Mouse (Mus musculus) heart, embryonic 10.5 days (tissue): ENCODE data around the gene Ccpg1. TPM values are rescaled to one million over a fixed set of nuclear protein-coding genes. Genes with fewer than 3 reads are reported as not detected.

Experiments
- DNase-seq: peaks from one replicate; pipeline ENCODE4 v3.0.0-alpha.2; 2017; ENCODE audit warnings: low spot score
- H3K27ac ChIP-seq: fragments of 300-500 bp; sonication (generic); 2 replicates; pipeline ENCODE4 v1.5.1; 2016; ENCODE audit warnings: mild to moderate bottlenecking
- H3K27me3 ChIP-seq: fragments of 300-500 bp; sonication (generic); 2 replicates; pipeline ENCODE4 v1.6.1; 2016; ENCODE audit warnings: mild to moderate bottlenecking; ENCODE audit not compliant: poor library complexity, insufficient read depth, severe bottlenecking
- H3K36me3 ChIP-seq: fragments of 300-500 bp; sonication (generic); 2 replicates; pipeline ENCODE4 v1.6.1; 2016; ENCODE audit warnings: mild to moderate bottlenecking, moderate library complexity
- H3K4me1 ChIP-seq: fragments of 300-500 bp; sonication (generic); 2 replicates; pipeline ENCODE4 v1.6.1; 2016; ENCODE audit warnings: mild to moderate bottlenecking
- H3K4me3 ChIP-seq: fragments of 300-500 bp; sonication (generic); 2 replicates; pipeline ENCODE4 v1.5.1; 2016; ENCODE audit warnings: mild to moderate bottlenecking, moderate library complexity
- H3K9me3 ChIP-seq: fragments of 300-500 bp; sonication (generic); 2 replicates; pipeline ENCODE4 v1.6.1; 2016; ENCODE audit warnings: mild to moderate bottlenecking, moderate library complexity
- WGBS: fragments of 180-500 bp; shearing (Covaris S2); methylation state at CpG from one replicate; pipeline ENCODE4 v1.1.7; 2016; 5-methylcytosine and 5-hydroxymethylcytosine counted together
- polyA plus RNA-seq: library from polyadenylated mRNA; unstranded; fragments of >200 nt; fragmentation: Nextera tagmentation; extraction: Ambion mirVana; gene quantifications from 2 replicates; pipeline ENCODE4 v1.2.1, GENCODE M21; 2016

The Ccpg1 gene
- polyA plus RNA-seq, 1 experiment from 2014 or later = 18.3 TPM

- Histone ChIP-seq H3K4me3 (no peak overlapping the region), H3K36me3 (peaks cover 9% of the 10 kb centered on the region; the same call in 1 of the 2 replicates), H3K4me1 (no peaks in the 10 kb centered on the region), H3K9me3 (no peaks in the 10 kb centered on the region), H3K27ac (no peak overlapping the region), H3K27me3 (no peaks in the 10 kb centered on the region)
- DNase-seq = no peak
- WGBS = 67% methylated on average over 3 of the region's 3 CpGs
These were observed 16.9 kb downstream of the Ccpg1 start for GRCm38 (mm10) chr9:73002177-73002576.

GRCm38 (mm10) chr9:73004076-73004475, 18.8 kb downstream of the Ccpg1 start:
- H3K4me3 ChIP-seq = no peak overlapping the region
- no peak overlapping the region for H3K27ac ChIP-seq
- no peaks in the 10 kb centered on the region for H3K27me3 ChIP-seq
- WGBS = 81% methylated on average over 8 of the region's 8 CpGs
- no peak for DNase-seq
- peaks cover 9% of the 10 kb centered on the region; the same call in 1 of the 2 replicates for H3K36me3 ChIP-seq
- H3K9me3 ChIP-seq = no peaks in the 10 kb centered on the region
- no peaks in the 10 kb centered on the region for H3K4me1 ChIP-seq

GRCm38 (mm10) chr9:73005106-73005505, 19.9 kb downstream of the Ccpg1 start:
- Histone ChIP-seq H3K36me3 (peaks cover 9% of the 10 kb centered on the region; the same call in 1 of the 2 replicates), H3K9me3 (no peaks in the 10 kb centered on the region), H3K4me3 (no peak overlapping the region), H3K4me1 (no peaks in the 10 kb centered on the region), H3K27ac (no peak overlapping the region), H3K27me3 (no peaks in the 10 kb centered on the region)
- no peak for DNase-seq
- WGBS = 81% methylated on average over 6 of the region's 6 CpGs

GRCm38 (mm10) chr9:73006175-73006574, 20.9 kb downstream of the Ccpg1 start:
- Histone ChIP-seq H3K36me3 (peaks cover 9% of the 10 kb centered on the region; the same call in 1 of the 2 replicates), H3K4me3 (no peak overlapping the region), H3K27ac (no peak overlapping the region), H3K4me1 (no peaks in the 10 kb centered on the region), H3K9me3 (no peaks in the 10 kb centered on the region), H3K27me3 (no peaks in the 10 kb centered on the region)
- WGBS = 88% methylated on average over 3 of the region's 3 CpGs
- no peak for DNase-seq

GRCm38 (mm10) chr9:73008384-73008783, 23.2 kb downstream of the Ccpg1 start:
- no peak for DNase-seq
- Histone ChIP-seq H3K36me3 (peaks cover 13% of the 10 kb centered on the region), H3K27me3 (no peaks in the 10 kb centered on the region), H3K4me1 (no peaks in the 10 kb centered on the region), H3K9me3 (no peaks in the 10 kb centered on the region), H3K27ac (no peak overlapping the region), H3K4me3 (no peak overlapping the region)
- WGBS = 68% methylated on average over 3 of the region's 3 CpGs

- no peaks in the 10 kb centered on the region for H3K27me3 ChIP-seq
- no peak for DNase-seq
- no peak overlapping the region for H3K4me3 ChIP-seq
- no peak overlapping the region for H3K27ac ChIP-seq
- peaks cover 33% of the 10 kb centered on the region for H3K36me3 ChIP-seq
- H3K9me3 ChIP-seq = no peaks in the 10 kb centered on the region
- 78% methylated on average over 4 of the region's 4 CpGs for WGBS
- no peaks in the 10 kb centered on the region for H3K4me1 ChIP-seq
These were observed 27.4 kb downstream of the Ccpg1 start for GRCm38 (mm10) chr9:73012629-73013028.

- WGBS = 66% methylated on average over 13 of the region's 13 CpGs
- Histone ChIP-seq H3K4me1 (no peaks in the 10 kb centered on the region), H3K9me3 (no peaks in the 10 kb centered on the region), H3K36me3 (peaks cover 48% of the 10 kb centered on the region), H3K27me3 (no peaks in the 10 kb centered on the region), H3K4me3 (no peak overlapping the region), H3K27ac (no peak overlapping the region)
- no peak for DNase-seq
These were observed 29.5 kb downstream of the Ccpg1 start for GRCm38 (mm10) chr9:73014724-73015123.

GRCm38 (mm10) chr9:73019841-73020240, 34.6 kb downstream of the Ccpg1 start:
- H3K27me3 ChIP-seq = no peaks in the 10 kb centered on the region
- no peaks in the 10 kb centered on the region for H3K9me3 ChIP-seq
- no peak for DNase-seq
- no peak overlapping the region for H3K4me3 ChIP-seq
- no peaks in the 10 kb centered on the region for H3K4me1 ChIP-seq
- 87% methylated on average over 10 of the region's 10 CpGs for WGBS
- no peak overlapping the region for H3K27ac ChIP-seq
- peaks cover 53% of the 10 kb centered on the region for H3K36me3 ChIP-seq

- 91% methylated on average over 5 of the region's 5 CpGs for WGBS
- Histone ChIP-seq H3K27me3 (no peaks in the 10 kb centered on the region), H3K4me1 (peaks cover under 1% of the 10 kb centered on the region), H3K9me3 (no peaks in the 10 kb centered on the region), H3K36me3 (peaks cover 52% of the 10 kb centered on the region), H3K4me3 (no peak overlapping the region), H3K27ac (no peak overlapping the region)
- no peak for DNase-seq
These were observed 35.4 kb downstream of the Ccpg1 start for GRCm38 (mm10) chr9:73020566-73021097.

GRCm38 (mm10) chr9:73025818-73026636, 40.8 kb downstream of the Ccpg1 start:
- Histone ChIP-seq H3K27ac (peak overlapping the region; percentile 72), H3K4me3 (peak overlapping the region; percentile 43), H3K36me3 (peaks cover 27% of the 10 kb centered on the region), H3K9me3 (no peaks in the 10 kb centered on the region), H3K4me1 (peaks cover 10% of the 10 kb centered on the region), H3K27me3 (no peaks in the 10 kb centered on the region)
- peak; percentile 81 for DNase-seq
- WGBS = 15% methylated on average over 16 of the region's 17 CpGs

- Histone ChIP-seq H3K36me3 (peaks cover 42% of the 10 kb centered on the region), H3K4me1 (peaks cover 10% of the 10 kb centered on the region), H3K9me3 (no peaks in the 10 kb centered on the region), H3K4me3 (no peak overlapping the region), H3K27me3 (no peaks in the 10 kb centered on the region), H3K27ac (no peak overlapping the region)
- DNase-seq = no peak
- 88% methylated on average over 1 of the region's 1 CpGs for WGBS
These were observed 45.2 kb downstream of the Ccpg1 start for GRCm38 (mm10) chr9:73030443-73030842.

- H3K27ac ChIP-seq = no peak overlapping the region
- DNase-seq = no peak
- peaks cover 1% of the 10 kb centered on the region; the same call in 1 of the 2 replicates for H3K4me1 ChIP-seq
- no peak overlapping the region for H3K4me3 ChIP-seq
- no peaks in the 10 kb centered on the region for H3K27me3 ChIP-seq
- peaks cover 42% of the 10 kb centered on the region for H3K36me3 ChIP-seq
- WGBS = 57% methylated on average over 4 of the region's 4 CpGs
- no peaks in the 10 kb centered on the region for H3K9me3 ChIP-seq
These were observed 46.2 kb downstream of the Ccpg1 start for GRCm38 (mm10) chr9:73031421-73031820.

- WGBS = 92% methylated on average over 1 of the region's 1 CpGs
- H3K4me1 ChIP-seq = no peaks in the 10 kb centered on the region
- no peaks in the 10 kb centered on the region for H3K9me3 ChIP-seq
- H3K27ac ChIP-seq = no peak overlapping the region
- no peaks in the 10 kb centered on the region for H3K27me3 ChIP-seq
- no peak for DNase-seq
- peaks cover 42% of the 10 kb centered on the region for H3K36me3 ChIP-seq
- H3K4me3 ChIP-seq = no peak overlapping the region
These were observed 48.2 kb downstream of the Ccpg1 start for GRCm38 (mm10) chr9:73033406-73033805.
